Mouse (Mus musculus): ENCODE measurements at regions not wholly inside any gene's neighbourhood (a gene's known extent, or its start where the extent isn't known, plus 50 kb on each side); places are given as distances from the start of the nearest gene placed in this dataset.
A peak's percentile ranks its signal among the peaks of the same experiment; 100 is the strongest.

- Histone ChIP-seq H3K9ac (ENCODE audit: low read depth, low read length) (no peak overlapping the region), H3K27me3 (ENCODE audit: control insufficient read depth, insufficient read depth, low read length) (no peaks in the 10 kb centered on the region), H3K4me2 (replicated peaks; ENCODE audit: low read depth, low read length) (no peak overlapping the region), H3K27ac (ENCODE audit: low read depth, low read length) (no peak overlapping the region), H3K9me3 (ENCODE audit: control insufficient read depth, low read length) (no peaks in the 10 kb centered on the region), H3K4me1 (replicated peaks; ENCODE audit: control insufficient read depth, insufficient read depth, low read length) (no peaks in the 10 kb centered on the region), H3K4me3 (ENCODE audit: low read depth, low read length) (no peak overlapping the region), H3K36me3 (ENCODE audit: control insufficient read depth, insufficient read depth, low read length) (no peaks in the 10 kb centered on the region)
- no peak for DNase-seq (ENCODE audit: low spot score)
- ATAC-seq (ENCODE audit: low FRiP score): no peak
- 79% methylated on average over 7 of the region's 7 CpGs for WGBS
Observed at GRCm38 (mm10) chr3:38647737-38648330, 163.2 kb upstream of the Ankrd50 start.

DNA sequence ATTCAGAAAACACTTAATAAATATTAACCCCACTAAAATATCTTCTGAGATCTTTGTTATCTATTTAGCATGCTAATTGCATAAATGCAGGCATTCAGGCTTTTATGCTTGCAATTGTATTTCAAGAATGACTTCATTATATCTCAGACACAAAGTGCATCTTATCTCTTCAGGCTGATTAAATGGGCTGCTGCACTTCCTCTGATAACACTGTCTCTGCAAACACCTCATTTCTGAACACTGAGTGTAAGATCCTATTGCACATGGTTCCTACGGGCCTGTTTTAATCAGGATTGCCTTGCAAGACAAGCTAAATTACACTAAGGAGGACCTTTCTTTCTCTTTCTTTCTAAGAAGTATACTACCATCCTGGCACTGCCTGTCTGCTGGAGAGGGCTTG, 157.1 kb upstream of the Ankrd50 start:
- Histone ChIP-seq H3K4me1 (replicated peaks; ENCODE audit: control insufficient read depth, insufficient read depth, low read length) (no peaks in the 10 kb centered on the region), H3K4me3 (ENCODE audit: low read depth, low read length) (no peak overlapping the region), H3K27me3 (ENCODE audit: control insufficient read depth, insufficient read depth, low read length) (no peaks in the 10 kb centered on the region), H3K36me3 (ENCODE audit: control insufficient read depth, insufficient read depth, low read length) (no peaks in the 10 kb centered on the region), H3K9ac (ENCODE audit: low read depth, low read length) (no peak overlapping the region), H3K27ac (ENCODE audit: low read depth, low read length) (no peak overlapping the region), H3K9me3 (ENCODE audit: control insufficient read depth, low read length) (no peaks in the 10 kb centered on the region), H3K4me2 (replicated peaks; ENCODE audit: low read depth, low read length) (no peak overlapping the region)
- 88% methylated on average over 1 of the region's 1 CpGs for WGBS
- ATAC-seq (ENCODE audit: low FRiP score): no peak
- no peak for DNase-seq (ENCODE audit: low spot score)

DNA sequence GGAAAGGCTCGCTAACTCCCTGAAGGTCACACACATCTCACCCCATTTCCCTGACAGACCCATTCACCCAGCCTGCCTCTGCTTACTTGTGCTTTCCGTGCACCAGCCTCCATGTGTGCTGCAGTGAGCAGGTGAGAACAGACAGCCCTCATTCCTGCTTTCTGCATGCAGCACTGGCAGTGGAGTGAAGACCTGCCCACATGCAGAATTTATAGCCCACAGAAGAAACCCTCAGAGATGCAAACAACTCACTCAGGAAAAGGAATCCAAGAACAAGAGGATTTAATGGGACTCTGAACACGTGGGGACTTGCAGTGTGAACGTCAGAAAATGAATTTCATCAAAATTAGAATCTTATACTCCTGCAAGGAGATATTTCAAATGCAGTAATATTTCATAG, 152.2 kb upstream of the Ankrd50 start:
- 86% methylated on average over 4 of the region's 4 CpGs for WGBS
- Histone ChIP-seq H3K9ac (ENCODE audit: low read depth, low read length) (no peak overlapping the region), H3K4me3 (ENCODE audit: low read depth, low read length) (no peak overlapping the region), H3K4me2 (replicated peaks; ENCODE audit: low read depth, low read length) (no peak overlapping the region), H3K36me3 (ENCODE audit: control insufficient read depth, insufficient read depth, low read length) (no peaks in the 10 kb centered on the region), H3K4me1 (replicated peaks; ENCODE audit: control insufficient read depth, insufficient read depth, low read length) (no peaks in the 10 kb centered on the region), H3K27me3 (ENCODE audit: control insufficient read depth, insufficient read depth, low read length) (no peaks in the 10 kb centered on the region; the same call in 1 of the 2 replicates), H3K27ac (ENCODE audit: low read depth, low read length) (no peak overlapping the region), H3K9me3 (ENCODE audit: control insufficient read depth, low read length) (no peaks in the 10 kb centered on the region)
- DNase-seq (ENCODE audit: low spot score) (no peak), ATAC-seq (ENCODE audit: low FRiP score) (no peak)

DNA sequence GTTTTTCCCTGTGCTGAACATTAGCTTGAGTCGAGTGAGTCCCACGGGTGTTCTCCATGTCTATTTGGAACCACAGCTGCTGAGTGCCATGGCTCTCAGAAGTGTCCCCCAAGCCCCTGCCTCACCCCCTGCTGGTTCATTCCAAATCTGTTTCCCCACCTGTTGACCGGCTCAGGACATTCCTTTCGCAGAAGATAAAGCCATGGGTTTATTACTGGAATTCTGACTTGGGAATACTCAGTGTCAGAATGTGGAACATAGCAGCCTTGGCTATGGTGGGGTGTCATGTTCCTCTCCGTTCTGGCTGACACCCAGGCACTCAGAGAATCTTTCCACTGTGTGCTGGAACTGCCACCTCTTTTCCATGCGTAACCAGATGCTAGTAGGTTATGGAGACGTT, 148.7 kb upstream of the Ankrd50 start:
- 71% methylated on average over 7 of the region's 7 CpGs for whole genome bisulfite sequencing
- no peak overlapping the region for H3K4me2 ChIP-seq (replicated peaks; ENCODE audit: low read depth, low read length)
- no peak overlapping the region for H3K4me3 ChIP-seq (ENCODE audit: low read depth, low read length)
- H3K9me3 ChIP-seq (ENCODE audit: control insufficient read depth, low read length): no peaks in the 10 kb centered on the region
- DNase-seq (ENCODE audit: low spot score) (no peak), ATAC-seq (ENCODE audit: low FRiP score) (no peak)
- H3K4me1 ChIP-seq (replicated peaks; ENCODE audit: control insufficient read depth, insufficient read depth, low read length): no peaks in the 10 kb centered on the region
- H3K27me3 ChIP-seq (ENCODE audit: control insufficient read depth, insufficient read depth, low read length): no peaks in the 10 kb centered on the region; the same call in 1 of the 2 replicates
- no peak overlapping the region for H3K27ac ChIP-seq (ENCODE audit: low read depth, low read length)
- no peak overlapping the region for H3K9ac ChIP-seq (ENCODE audit: low read depth, low read length)
- no peaks in the 10 kb centered on the region for H3K36me3 ChIP-seq (ENCODE audit: control insufficient read depth, insufficient read depth, low read length)

DNA sequence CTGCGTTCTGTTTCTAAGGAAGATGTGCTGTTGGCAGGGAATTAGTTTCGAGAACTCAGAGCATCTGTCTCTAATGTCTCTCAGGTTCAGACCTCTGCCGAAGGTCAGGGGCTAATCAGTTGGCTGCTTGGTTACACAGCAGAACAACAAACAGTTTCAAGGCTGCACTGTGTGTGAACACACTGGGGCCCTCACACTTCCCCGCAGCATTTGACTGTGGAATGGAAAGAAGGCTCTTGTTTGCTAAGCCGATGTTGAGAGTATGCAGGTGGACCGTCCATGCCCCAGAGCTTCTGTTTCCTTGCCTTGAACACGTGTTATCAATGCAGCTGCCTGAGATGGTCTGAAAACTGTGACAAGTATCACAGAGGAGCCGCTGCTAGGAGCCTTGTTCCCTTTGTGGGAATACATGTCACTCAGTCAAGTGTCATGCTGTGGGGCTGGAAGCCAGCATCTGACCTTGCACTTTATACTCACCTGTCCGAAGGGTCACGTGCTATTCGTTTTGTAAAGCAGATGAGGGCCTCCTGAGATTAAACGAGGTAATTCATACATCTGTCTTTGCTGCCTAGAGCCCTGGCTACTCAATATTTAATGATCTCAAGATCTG, 141.0 kb upstream of the Ankrd50 start:
- no peak overlapping the region for H3K27ac ChIP-seq (ENCODE audit: low read depth, low read length)
- 57% methylated on average over 12 of the region's 12 CpGs for WGBS
- no peaks in the 10 kb centered on the region; the same call in 1 of the 2 replicates for H3K4me1 ChIP-seq (replicated peaks; ENCODE audit: control insufficient read depth, insufficient read depth, low read length)
- peak; percentile 18 for DNase-seq (ENCODE audit: low spot score)
- H3K9ac ChIP-seq (ENCODE audit: low read depth, low read length): no peak overlapping the region
- H3K4me2 ChIP-seq (replicated peaks; ENCODE audit: low read depth, low read length): no peak overlapping the region
- no peaks in the 10 kb centered on the region for H3K9me3 ChIP-seq (ENCODE audit: control insufficient read depth, low read length)
- no peak for ATAC-seq (ENCODE audit: low FRiP score)
- no peaks in the 10 kb centered on the region for H3K36me3 ChIP-seq (ENCODE audit: control insufficient read depth, insufficient read depth, low read length)
- H3K27me3 ChIP-seq (ENCODE audit: control insufficient read depth, insufficient read depth, low read length): no peaks in the 10 kb centered on the region
- no peak overlapping the region for H3K4me3 ChIP-seq (ENCODE audit: low read depth, low read length)

GRCm38 (mm10) chr3:38617989-38618388, 133.3 kb upstream of the Ankrd50 start:
- DNase-seq (ENCODE audit: low spot score): no peak
- Histone ChIP-seq H3K27me3 (ENCODE audit: control insufficient read depth, insufficient read depth, low read length) (no peaks in the 10 kb centered on the region), H3K36me3 (ENCODE audit: control insufficient read depth, insufficient read depth, low read length) (no peaks in the 10 kb centered on the region), H3K9ac (ENCODE audit: low read depth, low read length) (no peak overlapping the region), H3K9me3 (ENCODE audit: control insufficient read depth, low read length) (no peaks in the 10 kb centered on the region), H3K4me1 (replicated peaks; ENCODE audit: control insufficient read depth, insufficient read depth, low read length) (no peaks in the 10 kb centered on the region), H3K27ac (ENCODE audit: low read depth, low read length) (no peak overlapping the region), H3K4me2 (replicated peaks; ENCODE audit: low read depth, low read length) (no peak overlapping the region), H3K4me3 (ENCODE audit: low read depth, low read length) (no peak overlapping the region)
- ATAC-seq (ENCODE audit: low FRiP score): no peak
- WGBS: 40% methylated on average over 3 of the region's 3 CpGs

DNA sequence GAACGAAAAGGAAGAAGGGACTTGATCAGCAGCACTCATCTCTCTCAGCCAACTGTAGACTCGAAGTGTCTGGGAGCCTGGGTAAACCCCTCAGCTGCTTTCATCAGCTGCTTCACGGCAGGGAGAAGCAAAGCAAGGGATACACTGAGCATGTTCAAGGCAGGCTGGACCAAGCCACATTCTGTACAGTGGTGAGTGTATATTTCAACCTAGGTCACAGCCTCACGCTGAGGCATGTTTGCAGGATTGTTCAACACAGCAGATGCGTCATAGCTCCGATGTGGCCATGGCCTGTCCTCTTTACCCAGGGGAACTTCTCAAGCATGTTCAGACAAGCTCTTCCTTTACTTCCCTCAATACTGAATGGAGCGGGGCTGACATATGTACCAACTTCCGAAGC, 132.6 kb upstream of the Ankrd50 start:
- Histone ChIP-seq H3K27ac (ENCODE audit: low read depth, low read length) (no peak overlapping the region), H3K4me3 (ENCODE audit: low read depth, low read length) (no peak overlapping the region), H3K27me3 (ENCODE audit: control insufficient read depth, insufficient read depth, low read length) (no peaks in the 10 kb centered on the region), H3K9me3 (ENCODE audit: control insufficient read depth, low read length) (no peaks in the 10 kb centered on the region), H3K9ac (ENCODE audit: low read depth, low read length) (no peak overlapping the region), H3K4me2 (replicated peaks; ENCODE audit: low read depth, low read length) (no peak overlapping the region), H3K4me1 (replicated peaks; ENCODE audit: control insufficient read depth, insufficient read depth, low read length) (no peaks in the 10 kb centered on the region), H3K36me3 (ENCODE audit: control insufficient read depth, insufficient read depth, low read length) (no peaks in the 10 kb centered on the region)
- WGBS: 80% methylated on average over 8 of the region's 8 CpGs
- ATAC-seq (ENCODE audit: low FRiP score) (no peak), DNase-seq (ENCODE audit: low spot score) (no peak)

DNA sequence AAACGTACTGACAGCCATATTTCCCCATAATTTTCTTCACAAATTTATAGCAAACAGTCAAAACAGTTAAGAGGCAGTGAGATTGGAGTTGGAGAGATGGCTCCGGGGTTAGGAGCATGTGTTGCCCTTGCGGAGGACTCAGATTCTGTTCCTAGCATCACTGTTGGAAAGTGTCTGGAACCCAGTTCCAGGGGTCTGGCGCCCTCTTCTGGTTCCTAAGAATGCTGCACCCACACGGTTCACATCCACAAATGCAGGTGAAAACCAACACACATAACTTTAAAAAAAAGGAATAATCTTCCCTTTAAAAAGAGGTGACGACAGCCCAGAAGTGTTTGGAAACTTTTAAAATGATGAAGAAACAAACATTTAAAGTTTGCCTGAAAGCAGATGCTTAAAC, 129.1 kb upstream of the Ankrd50 start:
- 81% methylated on average over 6 of the region's 6 CpGs for WGBS
- H3K27me3 ChIP-seq (ENCODE audit: control insufficient read depth, insufficient read depth, low read length): no peaks in the 10 kb centered on the region
- no peak for ATAC-seq (ENCODE audit: low FRiP score)
- H3K9me3 ChIP-seq (ENCODE audit: control insufficient read depth, low read length): no peaks in the 10 kb centered on the region
- H3K4me1 ChIP-seq (replicated peaks; ENCODE audit: control insufficient read depth, insufficient read depth, low read length): no peaks in the 10 kb centered on the region
- H3K9ac ChIP-seq (ENCODE audit: low read depth, low read length): no peak overlapping the region
- H3K4me3 ChIP-seq (ENCODE audit: low read depth, low read length): no peak overlapping the region
- H3K27ac ChIP-seq (ENCODE audit: low read depth, low read length): no peak overlapping the region
- H3K36me3 ChIP-seq (ENCODE audit: control insufficient read depth, insufficient read depth, low read length): no peaks in the 10 kb centered on the region
- peak; percentile 20 for DNase-seq (ENCODE audit: low spot score)
- H3K4me2 ChIP-seq (replicated peaks; ENCODE audit: low read depth, low read length): no peak overlapping the region

DNA sequence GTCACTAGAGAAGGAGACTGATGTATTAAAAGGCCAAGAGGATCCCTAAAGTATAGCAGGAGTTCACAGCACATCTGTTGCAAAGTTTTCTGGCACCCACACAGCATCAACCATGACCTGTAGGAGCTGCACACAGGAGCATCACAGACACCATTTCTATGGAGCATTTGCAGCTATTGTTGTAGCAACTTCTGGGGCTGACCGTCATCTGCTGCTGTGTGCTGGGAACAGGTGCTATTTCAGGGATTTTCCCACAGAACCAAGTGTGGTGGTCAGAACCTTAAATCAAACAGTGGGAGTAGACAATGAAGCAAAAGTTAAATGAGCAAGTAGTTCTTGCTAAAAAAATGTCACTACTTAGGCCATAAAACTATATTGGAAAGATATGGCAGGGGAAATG, 106.9 kb upstream of the Ankrd50 start:
- ATAC-seq (ENCODE audit: low FRiP score): no peak

More for the DNA sequence above, 106.9 kb upstream of the Ankrd50 start:
- H3K9ac ChIP-seq (ENCODE audit: low read depth, low read length): no peak overlapping the region
- H3K4me3 ChIP-seq (ENCODE audit: low read depth, low read length): no peak overlapping the region
- no peak overlapping the region for H3K4me2 ChIP-seq (replicated peaks; ENCODE audit: low read depth, low read length)
- H3K4me1 ChIP-seq (replicated peaks; ENCODE audit: control insufficient read depth, insufficient read depth, low read length): no peaks in the 10 kb centered on the region
- no peaks in the 10 kb centered on the region for H3K27me3 ChIP-seq (ENCODE audit: control insufficient read depth, insufficient read depth, low read length)
- no peak overlapping the region for H3K27ac ChIP-seq (ENCODE audit: low read depth, low read length)
- H3K36me3 ChIP-seq (ENCODE audit: control insufficient read depth, insufficient read depth, low read length): no peaks in the 10 kb centered on the region
- no peak for DNase-seq (ENCODE audit: low spot score)
- 93% methylated on average over 1 of the region's 1 CpGs for WGBS
- H3K9me3 ChIP-seq (ENCODE audit: control insufficient read depth, low read length): no peaks in the 10 kb centered on the region

Data from hindbrain, embryonic 11.5 days (tissue).